ENCODE assay signal across 17 mouse cellular contexts in genomic region chr16:91549616-91550015, GRCm38 (mm10). TPM values are rescaled to one million over a fixed set of nuclear protein-coding genes. Genes with fewer than 3 reads are reported as not detected.
A peak's percentile ranks its signal among the peaks of the same experiment; 100 is the strongest.
DNase-seq lines count a peak whose midpoint lies in the region; ATAC-seq and TF ChIP-seq lines count a peak whose summit lies in the region.
"Had no signal": no experiment of that assay in that cellular context is flagged by ENCODE, and none has a peak within 500 bp of the region (broad histone marks: within the 10 kb centered on the region; RNA-seq: fewer than 3 reads in every experiment).

No protein-coding gene starts in this region.

- no peak for ATAC-seq in midbrain, embryonic 16.5 days
- ATAC-seq: Patski had no signal

- no peak overlapping the region for H3K9ac ChIP-seq in midbrain, embryonic 16.5 days (ENCODE audit: low read depth, low read length)
- H3K9ac ChIP-seq: limb, embryonic 12.5 days had no signal

- H3K4me3 ChIP-seq in gastrocnemius, adult 2 months = no peak overlapping the region
- H3K4me3 ChIP-seq in bone marrow macrophage, adult 2 months (ENCODE audit: insufficient read depth, low read length) = peak overlapping the region; percentile 61
- no peak overlapping the region for H3K4me3 ChIP-seq in midbrain, embryonic 16.5 days (ENCODE audit: low read depth, low read length)

- TF ChIP-seq POLR2A in bone marrow macrophage, adult 2 months (IDR thresholded peaks at IDR 0.05; ENCODE audit: borderline replicate concordance, low read depth, low read length) = no peak

- H3K4me2 ChIP-seq in midbrain, embryonic 16.5 days (ENCODE audit: low read length) = peak overlapping the region; percentile 69

- intact Hi-C loops in gastrocnemius, adult 2 months (cut with DNase I) = no loop called here

- peaks cover 37% of the 10 kb centered on the region for H3K4me1 ChIP-seq in bone marrow macrophage, adult 2 months (ENCODE audit: control insufficient read depth, insufficient read depth, low read length)
- H3K4me1 ChIP-seq in midbrain, embryonic 16.5 days (ENCODE audit: control insufficient read depth, insufficient read depth, low read length) = peaks cover 21% of the 10 kb centered on the region

- no peaks in the 10 kb centered on the region for H3K9me3 ChIP-seq in midbrain, embryonic 16.5 days (replicated peaks; ENCODE audit: control insufficient read depth, low read length, poor library complexity, severe bottlenecking)
- H3K9me3 ChIP-seq: embryonic facial prominence, embryonic 10.5 days; limb, embryonic 12.5 days had no signal

- H3K27ac ChIP-seq in gastrocnemius, adult 2 months = peak overlapping the region; percentile 17; the same call in 1 of the 2 replicates
- peak overlapping the region; percentile 63 for H3K27ac ChIP-seq in bone marrow macrophage, adult 2 months (ENCODE audit: insufficient read depth, low read depth, low read length)
- H3K27ac ChIP-seq in midbrain, embryonic 16.5 days (ENCODE audit: low read length) = no peak overlapping the region
- H3K27ac ChIP-seq: embryonic facial prominence, embryonic 10.5 days; limb, embryonic 12.5 days had no signal

- H3K27me3 ChIP-seq in midbrain, embryonic 16.5 days (ENCODE audit: control insufficient read depth, insufficient read depth, low read depth, low read length) = no peaks in the 10 kb centered on the region
- H3K27me3 ChIP-seq: limb, embryonic 12.5 days; Patski had no signal

- no peaks in the 10 kb centered on the region for H3K36me3 ChIP-seq in midbrain, embryonic 16.5 days (ENCODE audit: control insufficient read depth, insufficient read depth, low read length)

- no peak for DNase-seq in gastrocnemius, adult 2 months
- DNase-seq in gastrocnemius, postnatal 10 days = no peak
- peak; percentile 2 for DNase-seq in layer of hippocampus, adult 11-12 months (ENCODE audit: low spot score)
- no peak for DNase-seq in layer of hippocampus, adult 18-20 months (ENCODE audit: low spot score in 2 of 2)
- DNase-seq in embryo, embryonic 9.5 days (ENCODE audit: extremely low spot score) = no peak
- no peak for DNase-seq in adrenal gland, adult (ENCODE audit: inconsistent age in 2 of 2, low spot score in 1 of 2)
- DNase-seq: adrenal gland, postnatal 36 days; cerebellum, adult 18-20 months; kidney, adult 11 months; layer of hippocampus, adult 9-11 months; spleen, adult 18-20 months; thymus, postnatal 4 days had no signal

- no peak for TF ChIP-seq CTCF in gastrocnemius, adult 2 months (IDR thresholded peaks at IDR 0.05)
- TF ChIP-seq CTCF in bone marrow macrophage, adult 2 months (IDR thresholded peaks at IDR 0.05; ENCODE audit: low read depth, low read length) = no peak

- WGBS in midbrain, embryonic 16.5 days = 57% methylated on average over 5 of the region's 5 CpGs

RNA-seq across cellular contexts. Expression of gene Ifngr2, which starts 2.7 kb away (rescaled TPM):
- 10 to 100 TPM; 55.2 to 55.5 TPM for total RNA-seq in gastrocnemius, adult 2 months (2021)
- total RNA-seq in gastrocnemius, postnatal 10 days (2021) = 10 to 100 TPM; 59.8 to 60.8 TPM
- total RNA-seq in layer of hippocampus, adult 18-20 months (2021) = 10 to 100 TPM; 50.9 to 53.1 TPM
- 193 and 222 TPM in 2 replicates for polyA plus RNA-seq in bone marrow macrophage, adult 2 months (2012; ENCODE audit: insufficient read depth, insufficient read length, missing spikeins)
- polyA plus RNA-seq in midbrain, embryonic 16.5 days (2015; fragmentation: Nextera tagmentation; extraction: Ambion mirVana) = 104 and 125 TPM in 2 replicates

RNA-seq across cellular contexts. Expression of gene Tmem50b, which starts 48.0 kb away (rescaled TPM):
- total RNA-seq in gastrocnemius, adult 2 months (2021) = 10 to 100 TPM; 16.0 to 17.7 TPM
- total RNA-seq in gastrocnemius, postnatal 10 days (2021) = 10 to 100 TPM; 15.2 to 15.9 TPM
- 100 to 1,000 TPM; 104 to 112 TPM for total RNA-seq in layer of hippocampus, adult 18-20 months (2021)
- polyA plus RNA-seq in bone marrow macrophage, adult 2 months (2012; ENCODE audit: insufficient read depth, insufficient read length, missing spikeins) = 78.7 and 80.3 TPM in 2 replicates
- 95.1 and 106 TPM in 2 replicates for polyA plus RNA-seq in midbrain, embryonic 16.5 days (2015; fragmentation: Nextera tagmentation; extraction: Ambion mirVana)

Comparison
In these comparisons a context has a peak if more than half of its experiments do, and no peak if none do; other contexts are left out.
1. RNA of gene Tmem50b, which starts 48.0 kb away (total RNA-seq): 104 to 112 TPM in layer of hippocampus, adult 18-20 months; 16.0 to 17.7 TPM in gastrocnemius, adult 2 months and 15.2 to 15.9 TPM in gastrocnemius, postnatal 10 days; every median in the first group is over 4 times any median in the second.